Mouse (Mus musculus) heart, postnatal 36 days (tissue): ENCODE results near the gene Zfp280d. TPM values are rescaled to one million over a fixed set of nuclear protein-coding genes. Genes with fewer than 3 reads are reported as not detected.

Experiments
- DNase-seq, 2 experiments: peaks; one replicate each; pipeline ENCODE4 v3.0.0; 2021 to 2022
- intact Hi-C: fragments of 180-260 bp; cut with DNase I; formaldehyde crosslinking; loops from one replicate; pipeline ENCODE4 v1.15.1; 2025
- total RNA-seq, 2 experiments: library from RNA; stranded (reverse); gene quantifications; 2 replicates each; pipeline ENCODE4 v1.2.3; 2021

The Zfp280d gene
- total RNA-seq, 2 experiments from 2014 or later, result 19.3 to 23.0 TPM

GRCm38 (mm10) chr9:72411746-72412145, 137.1 kb downstream of the Zfp280d start:
- intact Hi-C loops, result no loop called here
- DNase-seq, result no peak

Other genes starting within 250 kb of the Zfp280d start
- 10 to 100 TPM; 29.7 to 39.4 TPM for gene Tcf12, start 163.0 kb upstream of the Zfp280d start, total RNA-seq
- under 1 TPM; 0.14 to 0.30 TPM for gene Mns1, start 163.2 kb downstream of the Zfp280d start, total RNA-seq
- 1 to 10 TPM in 1 of 2 experiments, under 1 TPM in 1; 0.98 to 2.1 TPM for gene Tex9, start 217.4 kb downstream of the Zfp280d start, total RNA-seq